Mouse (Mus musculus) retina, postnatal 7 days (tissue): ENCODE results near the gene Pgk2.
"Not testable (repeated sequence)": the region's sequence is repeated elsewhere in the genome, so short reads cannot be mapped to it uniquely, and the experiment has no call there.

Experiments
- DNase-seq: peaks from one replicate; pipeline ENCODE4 v3.0.0-alpha.2; 2012; ENCODE audit warnings: low read depth, low spot score

The Pgk2 gene

DNA sequence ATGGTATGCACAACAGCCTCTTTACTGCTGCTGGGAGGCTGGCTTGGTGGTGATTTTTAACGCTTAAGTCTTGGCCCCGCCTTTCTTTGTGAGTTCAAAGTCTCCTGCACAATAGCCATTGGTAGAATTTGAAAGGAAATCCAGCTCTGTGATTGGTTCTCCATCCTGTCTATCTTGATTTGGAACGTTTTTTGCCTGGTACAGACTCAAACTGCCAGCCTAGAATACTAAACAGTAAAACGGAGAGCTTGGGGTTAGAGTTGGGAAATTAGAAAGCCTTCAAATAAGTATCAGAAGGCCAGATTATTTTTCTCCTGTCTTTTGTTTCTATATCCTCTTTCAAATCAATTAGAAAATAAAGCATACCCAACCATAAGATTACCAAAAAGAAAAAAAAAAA is at the start of gene Pgk2:
Gene Pgk2, minus strand, starts transcription at position 101 of the 400 bp plus-strand sequence.
- DNase-seq: no peak

DNA sequence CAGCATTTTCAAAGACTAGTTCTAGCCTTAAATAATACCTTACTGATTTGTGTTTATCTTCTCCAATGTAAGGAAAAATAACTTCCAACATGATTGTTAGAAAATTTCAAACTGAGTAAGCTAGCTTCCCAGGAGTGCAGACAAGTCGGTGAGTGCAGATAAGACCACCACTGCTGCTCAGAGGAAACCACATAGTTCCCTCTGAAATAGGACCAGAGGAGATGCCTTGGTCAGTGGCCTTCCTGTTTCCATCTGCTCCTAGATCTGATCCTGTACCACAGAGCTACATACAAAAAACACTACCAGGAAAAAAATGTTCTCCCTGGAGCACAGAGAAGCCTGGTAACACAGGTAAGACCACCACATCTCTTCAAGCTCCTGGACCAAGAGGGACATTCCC is 44.0 kb upstream of the Pgk2 start:
- DNase-seq: no peak

DNA sequence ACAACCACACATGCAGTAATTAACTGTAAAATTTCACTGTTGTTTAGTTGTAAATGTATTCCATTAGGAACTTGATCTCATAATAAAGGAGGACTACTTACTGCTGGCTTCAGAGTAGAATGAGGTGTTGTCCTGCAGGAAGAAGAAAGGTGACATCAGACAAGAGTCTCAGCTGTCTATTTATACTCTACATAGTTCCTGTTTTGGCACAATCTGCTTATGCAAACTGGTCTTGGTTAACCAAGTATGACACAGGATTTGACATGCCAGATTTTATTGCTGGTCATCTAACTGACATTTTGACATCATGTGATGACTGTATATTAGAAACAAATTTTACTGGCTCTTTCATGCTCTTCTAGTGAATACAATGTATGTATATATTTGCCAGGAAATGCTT is 33.7 kb upstream of the Pgk2 start, which contains the start of gene Crisp3:
Gene Crisp3, minus strand, starts transcription at position 154 of the 400 bp plus-strand sequence.
- no peak for DNase-seq

DNA sequence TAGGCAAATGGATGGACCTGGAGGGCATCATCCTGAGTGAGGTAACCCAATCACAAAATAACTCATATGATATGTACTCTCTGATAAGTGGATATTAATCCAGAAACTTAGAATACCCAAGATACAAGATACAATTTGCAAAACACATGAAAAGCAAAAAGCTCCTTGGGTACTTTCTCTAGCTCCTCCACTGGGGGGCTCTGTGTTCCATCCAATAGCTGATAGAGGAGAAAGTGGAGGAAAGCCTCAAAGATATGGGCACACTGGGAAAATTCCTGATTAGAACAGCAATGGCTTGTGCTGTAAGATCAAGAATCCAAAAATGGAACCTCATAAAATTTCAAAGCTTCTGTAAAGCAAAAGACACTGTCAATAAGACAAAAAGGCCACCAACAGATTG is 6.6 kb downstream of the Pgk2 start:
- DNase-seq: not testable (repeated sequence)

- DNase-seq: not testable (repeated sequence)
Observed at GRCm38 (mm10) chr17:40190192-40190591, 18.2 kb downstream of the Pgk2 start.

DNA sequence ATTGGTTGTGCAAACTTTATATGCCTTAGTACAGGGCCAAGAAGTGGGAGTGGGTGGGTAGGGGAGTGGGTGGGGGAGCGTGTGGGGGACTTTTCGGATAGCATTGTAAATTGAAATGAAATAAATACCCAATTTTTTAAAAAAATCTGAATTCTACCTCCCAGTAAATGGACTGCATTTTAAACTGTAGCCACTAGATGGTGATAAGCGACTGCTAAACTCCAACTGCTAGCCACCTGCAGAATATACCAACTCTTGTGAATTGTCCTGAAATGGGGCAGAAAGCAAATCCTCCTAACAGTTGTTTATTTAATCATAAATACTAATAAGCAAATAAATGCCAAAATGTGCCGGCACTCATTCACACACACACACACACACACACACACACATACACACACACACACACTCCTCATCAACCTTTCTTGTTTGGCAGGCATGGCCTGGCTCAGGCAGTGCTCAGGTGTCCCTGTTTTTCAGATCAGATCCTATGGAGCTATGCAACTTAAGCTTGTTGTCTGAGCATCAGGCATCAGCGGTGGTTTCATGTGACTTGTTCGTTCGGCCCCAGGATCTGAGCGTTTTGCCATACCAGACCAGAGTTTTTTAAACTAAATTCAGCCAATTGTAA is 50.6 kb downstream of the Pgk2 start:
- not testable (repeated sequence) for DNase-seq
